Mouse (Mus musculus) mouse trophoblast stem cell (cell line): ENCODE data around the gene Polr3b.

ENCODE experiments used
- in situ Hi-C, 2 experiments: fragments of 300-500 bp; cut with MseI, MboI; formaldehyde crosslinking; loops; 2 replicates in 1 of 2; 3 replicates in 1 of 2; pipeline ENCODE4 v1.15.1; 2025

Gene Polr3b

DNA sequence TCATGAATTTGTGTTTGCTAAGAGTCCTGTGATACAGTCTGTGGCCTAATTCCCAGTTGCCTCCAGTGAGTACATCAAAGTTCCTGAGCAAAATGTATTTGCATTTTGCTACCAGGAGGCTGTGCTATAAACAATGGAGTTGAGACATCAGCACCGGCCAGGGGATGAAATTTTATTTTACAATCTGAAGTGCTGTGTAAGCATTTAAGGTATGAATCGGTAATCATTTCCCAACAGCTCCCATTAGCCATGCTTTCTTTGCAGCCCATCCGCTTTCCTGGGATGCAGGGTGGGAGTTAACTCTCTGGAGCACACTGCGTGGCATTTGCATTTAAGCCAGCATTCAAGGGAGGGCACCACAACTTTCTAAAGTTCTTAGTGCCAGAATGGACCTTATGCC, 88.1 kb downstream of the Polr3b start:
- in situ Hi-C loops = no loop called here

- in situ Hi-C loops = no loop called here
These were observed 88.7 kb downstream of the Polr3b start for GRCm38 (mm10) chr10:84710827-84711226.

DNA sequence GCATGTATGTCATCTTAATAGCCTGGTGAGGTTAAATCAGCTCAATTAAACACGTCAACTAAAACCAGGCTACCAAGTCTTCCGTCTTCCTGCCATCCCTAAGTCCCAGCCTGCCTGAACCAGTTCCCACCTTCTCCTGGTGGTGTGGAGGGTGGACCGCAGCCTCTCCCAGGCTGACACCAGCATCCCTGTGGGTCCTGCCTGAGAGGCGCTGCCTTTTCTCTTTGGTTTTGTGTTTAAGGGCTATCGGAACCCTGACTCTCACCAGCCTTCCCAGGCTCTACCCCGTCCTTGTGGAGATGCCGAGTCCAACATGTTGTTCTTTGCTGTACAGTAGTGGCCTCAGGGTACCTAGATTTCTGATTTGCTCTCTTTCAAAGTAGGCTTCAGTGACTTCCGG, 89.4 kb downstream of the Polr3b start:
- in situ Hi-C loops = no loop called here

- in situ Hi-C loops = no loop called here
These were observed 89.8 kb downstream of the Polr3b start for GRCm38 (mm10) chr10:84711940-84712339.

- in situ Hi-C loops = no loop called here
These were observed 90.4 kb downstream of the Polr3b start for GRCm38 (mm10) chr10:84712532-84712931.

DNA sequence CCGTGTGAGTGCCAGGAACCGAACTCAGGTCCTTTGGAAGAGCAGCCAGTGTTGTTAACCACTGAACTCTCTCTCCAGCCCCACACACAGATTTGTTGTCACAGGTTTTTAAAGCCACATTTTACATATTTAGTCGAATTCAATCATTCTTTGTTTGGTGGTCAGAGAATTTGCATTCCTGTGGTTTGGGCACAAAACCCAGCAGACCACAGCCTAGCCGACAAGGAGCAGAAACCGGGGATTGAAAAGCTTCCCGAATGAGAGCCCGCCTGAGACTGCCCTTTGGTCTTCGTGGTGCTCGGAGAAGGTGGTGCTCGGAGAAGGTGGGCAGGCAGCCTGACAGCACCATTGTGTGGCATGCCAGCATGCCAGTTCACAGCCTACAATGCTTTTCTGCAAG, 91.0 kb downstream of the Polr3b start:
- in situ Hi-C loops = no loop called here

GRCm38 (mm10) chr10:84715639-84716038, 93.5 kb downstream of the Polr3b start:
- in situ Hi-C loops = no loop called here

- in situ Hi-C loops = no loop called here
These were observed 94.5 kb downstream of the Polr3b start for GRCm38 (mm10) chr10:84716581-84716980.

DNA sequence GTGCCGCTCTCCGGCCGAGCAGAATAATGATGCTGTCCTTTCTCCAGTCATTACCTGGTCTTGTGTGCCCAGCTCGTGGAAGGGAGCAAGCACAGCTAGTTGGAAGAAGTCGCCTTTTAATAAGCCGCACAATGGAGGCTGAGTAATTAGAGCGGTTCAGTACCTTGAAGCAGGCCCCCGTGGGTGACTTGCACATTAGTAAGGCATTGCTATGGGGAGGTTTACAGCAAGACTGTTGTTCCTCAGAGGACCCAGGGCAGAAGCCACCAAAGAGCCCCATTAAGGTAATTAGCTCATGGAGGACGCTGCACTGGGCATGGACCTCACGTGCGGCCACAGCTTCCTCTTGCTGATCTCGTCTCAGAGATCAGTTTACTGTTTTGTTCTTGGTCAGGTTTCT, 100.6 kb downstream of the Polr3b start:
- in situ Hi-C loops = no loop called here

GRCm38 (mm10) chr10:84727005-84727404, 104.9 kb downstream of the Polr3b start:
- in situ Hi-C loops = no loop called here

- in situ Hi-C loops = no loop called here
These were observed 105.7 kb downstream of the Polr3b start for GRCm38 (mm10) chr10:84727760-84728159.

- in situ Hi-C loops = no loop called here
These were observed 108.0 kb downstream of the Polr3b start for GRCm38 (mm10) chr10:84730078-84730477.

DNA sequence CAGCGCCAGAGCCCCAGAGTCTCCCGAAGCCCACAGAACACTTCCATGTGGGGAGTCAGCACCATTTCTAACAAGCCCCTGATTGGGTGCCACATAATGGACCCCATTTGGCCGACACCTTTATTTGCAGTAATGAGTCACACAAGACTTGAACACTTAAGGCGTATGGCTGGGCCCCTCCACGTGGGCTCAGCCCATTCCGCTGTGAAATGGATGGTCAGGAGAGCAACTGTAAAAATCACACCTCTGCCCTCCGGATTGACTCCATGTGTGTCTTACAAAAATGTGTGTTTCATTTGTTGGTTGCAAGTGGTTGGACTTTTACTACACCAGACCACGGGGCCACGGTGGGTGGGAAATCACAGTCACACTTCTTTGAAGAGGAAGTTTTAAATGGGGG, 108.9 kb downstream of the Polr3b start:
- in situ Hi-C loops = no loop called here

DNA sequence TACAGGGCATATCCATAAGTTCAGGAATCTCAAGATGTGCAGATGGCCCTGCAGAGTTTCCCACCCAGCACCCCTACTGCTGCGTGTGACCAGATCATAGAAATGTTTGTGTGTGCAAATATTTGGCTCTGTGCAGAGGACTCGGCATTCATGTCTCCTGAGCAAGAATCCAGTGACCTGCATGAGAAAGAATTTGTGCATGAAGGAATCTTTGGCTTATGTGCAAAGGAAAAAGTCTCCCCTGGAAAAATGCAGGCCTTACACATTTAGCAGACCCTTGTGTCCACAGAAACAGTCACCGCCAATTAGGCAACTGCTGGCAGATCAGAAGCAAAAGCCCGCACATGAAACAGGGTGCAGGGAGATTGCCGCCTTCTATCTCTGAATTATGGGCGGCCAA, 111.4 kb downstream of the Polr3b start:
- in situ Hi-C loops = no loop called here

GRCm38 (mm10) chr10:84754851-84755785, 133.0 kb downstream of the Polr3b start:
- in situ Hi-C loops = no loop called here

GRCm38 (mm10) chr10:84755786-84756203, 133.7 kb downstream of the Polr3b start, which contains the start of gene Rfx4:
TSS of gene Rfx4 (plus strand) at chr10:84756062.
- in situ Hi-C loops = no loop called here

DNA sequence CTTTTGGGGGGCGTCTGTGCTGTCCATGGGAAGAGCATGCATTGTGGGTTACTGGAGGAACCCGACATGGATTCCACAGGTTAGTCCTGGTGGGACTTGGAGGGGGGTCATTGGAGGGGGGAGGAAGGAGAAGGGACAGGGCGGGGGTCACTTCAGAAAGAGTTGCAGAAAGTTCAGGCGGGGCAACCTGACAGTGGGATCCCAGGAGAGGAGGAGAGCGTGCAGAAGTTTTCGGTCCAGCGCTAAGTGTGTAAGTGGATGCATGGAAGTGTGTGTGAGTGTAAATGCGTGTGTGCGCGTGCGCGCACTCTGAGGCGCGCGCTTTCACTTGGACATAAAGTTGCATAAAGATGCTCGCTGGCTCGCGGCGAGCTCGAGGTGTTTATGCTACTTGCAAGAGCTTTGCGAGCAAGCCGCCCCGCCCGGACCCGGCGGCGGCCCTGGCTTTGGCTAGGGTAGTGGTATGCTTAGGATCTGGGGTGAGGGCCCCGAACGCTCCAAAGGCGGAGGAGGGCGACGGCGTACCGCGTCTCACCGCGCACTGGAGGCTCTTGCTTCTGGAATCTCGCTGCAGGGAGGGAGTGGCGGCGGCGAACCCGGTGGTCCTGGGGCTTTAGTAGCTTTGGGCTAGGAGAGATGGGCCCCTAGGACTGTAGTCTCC, 134.5 kb downstream of the Polr3b start:
- in situ Hi-C loops = no loop called here

- in situ Hi-C loops = no loop called here
These were observed 135.5 kb downstream of the Polr3b start for GRCm38 (mm10) chr10:84757426-84758199.

- in situ Hi-C loops = no loop called here
These were observed 136.0 kb downstream of the Polr3b start for GRCm38 (mm10) chr10:84758200-84758468.

DNA sequence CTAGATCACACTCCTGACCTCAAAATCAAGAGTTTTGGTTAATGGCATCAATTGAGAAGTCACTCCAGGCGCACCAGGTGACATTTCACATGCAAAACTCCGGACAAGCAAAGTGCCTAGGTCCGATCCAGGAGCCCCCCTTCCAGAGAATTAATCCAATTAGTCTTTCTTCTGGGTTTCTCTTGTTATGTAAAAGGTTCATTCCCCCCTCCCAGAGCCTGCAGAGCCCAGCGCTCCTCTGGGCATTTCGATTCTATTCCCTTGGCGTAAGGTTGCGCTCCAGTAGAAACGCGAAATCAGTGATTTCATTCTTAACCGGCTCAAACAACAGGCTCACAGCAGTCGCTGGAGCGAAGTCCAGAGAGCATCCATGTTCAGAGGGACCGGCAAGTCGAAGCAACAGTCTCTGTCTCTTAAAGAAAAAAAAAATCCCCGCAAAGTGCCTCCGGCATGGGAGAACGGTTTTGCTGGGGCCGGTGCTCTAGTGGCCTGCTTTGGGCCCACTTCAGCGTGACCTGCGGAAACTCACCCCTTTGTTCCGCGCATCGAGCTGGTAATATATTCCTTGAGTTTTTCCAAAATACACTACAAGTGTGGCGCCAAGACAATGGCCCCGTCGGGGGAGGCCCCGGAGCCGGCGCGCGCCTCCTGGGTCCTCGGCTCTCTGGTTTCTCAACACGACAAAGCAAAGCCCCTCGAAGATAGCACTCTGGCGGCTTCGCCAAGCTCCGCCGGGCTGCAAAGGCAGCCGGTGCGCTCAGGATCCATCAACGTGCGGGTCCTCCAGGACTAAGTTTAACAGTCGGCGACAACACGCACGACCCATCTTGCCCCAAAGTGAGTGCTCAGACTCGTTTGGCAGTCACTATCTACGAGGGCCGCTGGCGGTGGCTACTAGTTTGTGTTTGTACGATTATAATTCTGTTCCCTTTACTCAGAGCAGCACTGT, 136.7 kb downstream of the Polr3b start:
- in situ Hi-C loops = no loop called here

- in situ Hi-C loops = no loop called here
These were observed 137.5 kb downstream of the Polr3b start for GRCm38 (mm10) chr10:84759511-84760117.
